Mouse (Mus musculus) heart, embryonic 10.5 days (tissue): Measurements from ENCODE around the gene Clta. TPM values are rescaled to one million over a fixed set of nuclear protein-coding genes. Genes with fewer than 3 reads are reported as not detected.
A peak's percentile ranks its signal among the peaks of the same experiment; 100 is the strongest.

Source experiments
- DNase-seq: peaks from one replicate; pipeline ENCODE4 v3.0.0-alpha.2; 2017; ENCODE audit warnings: low spot score
- H3K27ac ChIP-seq: fragments of 300-500 bp; sonication (generic); 2 replicates; pipeline ENCODE4 v1.5.1; 2016; ENCODE audit warnings: mild to moderate bottlenecking
- H3K27me3 ChIP-seq: fragments of 300-500 bp; sonication (generic); 2 replicates; pipeline ENCODE4 v1.6.1; 2016; ENCODE audit warnings: mild to moderate bottlenecking; ENCODE audit not compliant: poor library complexity, insufficient read depth, severe bottlenecking
- H3K36me3 ChIP-seq: fragments of 300-500 bp; sonication (generic); 2 replicates; pipeline ENCODE4 v1.6.1; 2016; ENCODE audit warnings: mild to moderate bottlenecking, moderate library complexity
- H3K4me1 ChIP-seq: fragments of 300-500 bp; sonication (generic); 2 replicates; pipeline ENCODE4 v1.6.1; 2016; ENCODE audit warnings: mild to moderate bottlenecking
- H3K4me3 ChIP-seq: fragments of 300-500 bp; sonication (generic); 2 replicates; pipeline ENCODE4 v1.5.1; 2016; ENCODE audit warnings: mild to moderate bottlenecking, moderate library complexity
- H3K9me3 ChIP-seq: fragments of 300-500 bp; sonication (generic); 2 replicates; pipeline ENCODE4 v1.6.1; 2016; ENCODE audit warnings: mild to moderate bottlenecking, moderate library complexity
- WGBS: fragments of 180-500 bp; shearing (Covaris S2); methylation state at CpG from one replicate; pipeline ENCODE4 v1.1.7; 2016; 5-methylcytosine and 5-hydroxymethylcytosine counted together
- polyA plus RNA-seq: library from polyadenylated mRNA; unstranded; fragments of >200 nt; fragmentation: Nextera tagmentation; extraction: Ambion mirVana; gene quantifications from 2 replicates; pipeline ENCODE4 v1.2.1, GENCODE M21; 2016

The Clta gene
- polyA plus RNA-seq, 1 experiment from 2014 or later = 170 TPM

DNA sequence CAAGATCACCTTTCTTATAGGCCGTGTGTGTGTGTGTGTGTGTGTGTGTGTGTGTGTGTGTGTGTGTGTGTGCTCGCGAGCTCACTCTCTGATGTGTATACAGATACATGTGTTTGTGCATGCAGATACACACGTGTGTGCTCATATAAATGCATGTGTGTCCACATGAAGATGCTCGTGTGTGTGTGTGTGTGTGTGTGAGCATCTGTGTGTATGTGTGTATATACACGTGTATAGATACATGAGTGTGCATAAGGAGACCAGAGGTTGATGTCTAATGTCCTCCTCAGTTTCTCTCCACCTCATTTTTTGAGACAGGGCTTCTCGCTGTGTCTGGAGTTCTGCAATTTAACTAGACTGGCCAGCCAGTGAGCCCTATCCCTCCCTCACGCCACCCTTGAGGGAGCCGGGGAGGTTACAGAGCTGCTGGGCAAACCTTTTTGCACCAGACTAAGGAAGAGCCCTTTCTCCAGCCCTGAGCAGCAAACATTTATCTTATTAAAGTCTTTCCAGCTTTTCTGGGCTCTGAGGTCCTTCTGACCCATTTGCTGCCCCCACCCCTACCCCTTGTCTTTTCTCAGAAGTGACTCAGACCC lies 32.6 kb upstream of the Clta start:
- Histone ChIP-seq H3K36me3 (peaks cover 15% of the 10 kb centered on the region), H3K9me3 (no peaks in the 10 kb centered on the region), H3K4me3 (peak overlapping the region; percentile 38), H3K27me3 (no peaks in the 10 kb centered on the region), H3K27ac (peak overlapping the region; percentile 83), H3K4me1 (peaks cover 54% of the 10 kb centered on the region)
- 62% methylated on average over 9 of the region's 9 CpGs for WGBS
- DNase-seq = no peak

- Histone ChIP-seq H3K9me3 (no peaks in the 10 kb centered on the region), H3K4me1 (peaks cover 54% of the 10 kb centered on the region), H3K4me3 (peak overlapping the region; percentile 38), H3K27ac (peak overlapping the region; percentile 83), H3K27me3 (no peaks in the 10 kb centered on the region), H3K36me3 (peaks cover 15% of the 10 kb centered on the region)
- no peak for DNase-seq
- WGBS = 2% methylated on average over 8 of the region's 8 CpGs
These were observed 32.1 kb upstream of the Clta start for GRCm38 (mm10) chr4:43972137-43972591.

DNA sequence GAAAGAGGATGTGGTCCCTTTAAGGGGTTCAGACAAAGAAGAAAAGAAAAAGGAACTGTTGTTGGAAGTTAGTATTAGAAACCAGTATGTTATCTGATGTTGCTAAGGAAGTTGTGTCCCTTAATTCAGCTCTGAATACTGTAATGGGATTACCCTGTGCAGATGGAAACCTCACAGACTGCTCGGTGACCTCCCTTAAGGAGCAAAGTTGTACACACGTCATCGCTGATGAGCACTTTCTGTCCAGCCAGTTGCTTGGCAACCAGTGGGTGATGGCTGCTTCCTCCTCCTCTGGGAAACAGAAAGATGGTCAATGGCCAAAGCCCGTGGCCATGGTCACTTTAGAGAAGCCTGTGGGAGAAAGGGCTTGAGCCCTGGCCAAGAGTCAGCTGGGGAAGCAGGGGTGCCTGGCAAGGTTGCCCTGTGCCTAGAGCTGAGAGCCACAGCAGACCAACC lies 30.7 kb upstream of the Clta start:
- WGBS = 63% methylated on average over 4 of the region's 4 CpGs
- Histone ChIP-seq H3K9me3 (no peaks in the 10 kb centered on the region), H3K4me3 (no peak overlapping the region), H3K27me3 (no peaks in the 10 kb centered on the region), H3K27ac (no peak overlapping the region), H3K4me1 (peaks cover 48% of the 10 kb centered on the region), H3K36me3 (peaks cover 15% of the 10 kb centered on the region)
- DNase-seq = no peak

- H3K4me1 ChIP-seq = peaks cover 41% of the 10 kb centered on the region
- H3K4me3 ChIP-seq = no peak overlapping the region
- H3K27ac ChIP-seq = no peak overlapping the region
- peaks cover 15% of the 10 kb centered on the region for H3K36me3 ChIP-seq
- no peak for DNase-seq
- H3K9me3 ChIP-seq = no peaks in the 10 kb centered on the region
- WGBS = 80% methylated on average over 10 of the region's 10 CpGs
- no peaks in the 10 kb centered on the region for H3K27me3 ChIP-seq
These were observed 29.2 kb upstream of the Clta start for GRCm38 (mm10) chr4:43974914-43975616.

- H3K9me3 ChIP-seq = no peaks in the 10 kb centered on the region
- 0 out of 2 replicates have a peak, but pooled peaks cover 7% of the 10 kb centered on the region for H3K36me3 ChIP-seq
- WGBS = 80% methylated on average over 6 of the region's 6 CpGs
- H3K4me1 ChIP-seq = peaks cover 36% of the 10 kb centered on the region
- DNase-seq = no peak
- H3K4me3 ChIP-seq = no peak overlapping the region
- no peaks in the 10 kb centered on the region for H3K27me3 ChIP-seq
- no peak overlapping the region for H3K27ac ChIP-seq
These were observed 28.0 kb upstream of the Clta start for GRCm38 (mm10) chr4:43976223-43976740.

DNA sequence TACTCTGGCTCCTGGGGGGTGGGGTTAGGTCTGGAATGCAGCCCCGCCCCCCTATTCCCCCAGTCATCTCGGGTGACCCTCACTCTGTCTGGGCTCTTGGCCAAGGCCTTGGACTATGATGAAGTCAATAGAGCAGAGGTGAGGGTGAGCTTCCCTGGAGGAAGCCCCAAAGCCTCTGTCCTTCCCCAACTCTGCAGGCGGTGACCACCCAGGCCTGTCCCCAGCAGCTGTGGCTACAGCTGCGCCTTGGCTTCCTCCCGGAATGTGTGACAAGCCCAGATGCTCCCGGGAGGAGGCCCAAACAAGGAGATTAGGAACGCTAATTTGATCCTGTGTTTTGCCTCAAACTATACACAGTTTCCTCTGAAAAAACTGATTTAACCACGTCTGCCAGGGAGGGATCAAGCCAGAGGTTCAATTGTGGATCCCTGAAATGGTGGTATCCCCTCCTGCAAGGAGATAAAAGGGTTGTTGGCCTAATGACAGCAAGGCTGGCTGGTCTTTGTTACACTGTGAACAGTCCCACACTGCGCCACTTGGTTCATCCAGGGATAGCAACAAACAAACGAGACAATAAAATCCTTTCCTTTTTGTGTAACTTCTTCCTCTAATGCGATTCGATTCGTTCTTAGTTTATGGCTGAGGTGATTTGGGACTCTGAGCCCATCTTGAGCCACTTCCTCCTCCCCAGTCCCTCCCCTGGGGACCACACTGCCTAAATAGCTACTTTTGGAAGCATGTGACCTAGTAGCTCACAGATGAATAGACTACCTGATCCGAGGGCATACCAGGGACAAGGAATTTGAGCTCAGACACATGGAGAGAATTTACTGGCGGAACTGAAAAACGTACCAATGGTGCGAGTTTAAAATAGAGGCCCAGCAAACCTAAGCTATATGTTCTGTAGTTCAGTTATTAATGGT lies 25.5 kb upstream of the Clta start:
- H3K9me3 ChIP-seq = no peaks in the 10 kb centered on the region
- 35% methylated on average over 17 of the region's 17 CpGs for WGBS
- DNase-seq = peak; percentile 71
- H3K4me1 ChIP-seq = peaks cover 24% of the 10 kb centered on the region
- peaks cover 6% of the 10 kb centered on the region; the same call in 1 of the 2 replicates for H3K27me3 ChIP-seq
- 0 out of 2 replicates have a peak, but pooled peaks cover 5% of the 10 kb centered on the region for H3K36me3 ChIP-seq
- H3K4me3 ChIP-seq = no peak overlapping the region
- H3K27ac ChIP-seq = peak overlapping the region; percentile 32; the same call in 1 of the 2 replicates

GRCm38 (mm10) chr4:43979746-43980145 lies 24.5 kb upstream of the Clta start:
- peaks cover 15% of the 10 kb centered on the region; the same call in 1 of the 2 replicates for H3K27me3 ChIP-seq
- 79% methylated on average over 3 of the region's 3 CpGs for WGBS
- H3K9me3 ChIP-seq = no peaks in the 10 kb centered on the region
- H3K27ac ChIP-seq = no peak overlapping the region
- H3K4me3 ChIP-seq = no peak overlapping the region
- H3K36me3 ChIP-seq = 0 out of 2 replicates have a peak, but pooled peaks cover under 1% of the 10 kb centered on the region
- peaks cover 24% of the 10 kb centered on the region for H3K4me1 ChIP-seq
- DNase-seq = peak; percentile 62

GRCm38 (mm10) chr4:43980236-43980635 lies 24.0 kb upstream of the Clta start:
- Histone ChIP-seq H3K4me1 (peaks cover 24% of the 10 kb centered on the region), H3K9me3 (no peaks in the 10 kb centered on the region), H3K27me3 (peaks cover 15% of the 10 kb centered on the region; the same call in 1 of the 2 replicates), H3K27ac (no peak overlapping the region), H3K36me3 (no peaks in the 10 kb centered on the region), H3K4me3 (no peak overlapping the region)
- peak; percentile 51 for DNase-seq
- WGBS = 79% methylated on average over 4 of the region's 4 CpGs

DNA sequence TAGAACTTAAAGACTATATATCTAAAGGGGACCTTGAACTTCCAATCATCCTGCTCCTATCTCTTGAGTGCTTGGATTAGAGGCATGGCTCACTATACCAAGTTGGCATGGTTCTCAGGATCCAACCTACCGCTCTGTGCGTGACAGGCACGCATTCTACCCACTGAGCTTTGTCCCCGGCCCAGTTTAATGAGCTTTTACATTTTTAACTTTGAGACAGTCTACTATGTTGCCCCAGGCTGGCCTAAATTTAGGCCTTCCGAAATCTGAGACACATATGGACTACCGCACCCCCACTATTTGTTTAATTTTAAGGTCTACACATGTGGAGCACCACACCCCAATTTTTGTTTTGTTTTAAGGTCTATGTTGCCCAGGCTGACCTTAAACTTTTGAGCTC lies 23.4 kb upstream of the Clta start:
- Histone ChIP-seq H3K36me3 (no peaks in the 10 kb centered on the region), H3K27me3 (peaks cover 15% of the 10 kb centered on the region; the same call in 1 of the 2 replicates), H3K27ac (no peak overlapping the region), H3K9me3 (no peaks in the 10 kb centered on the region), H3K4me1 (peaks cover 24% of the 10 kb centered on the region), H3K4me3 (no peak overlapping the region)
- 94% methylated on average over 6 of the region's 6 CpGs for WGBS
- DNase-seq = peak; percentile 56

DNA sequence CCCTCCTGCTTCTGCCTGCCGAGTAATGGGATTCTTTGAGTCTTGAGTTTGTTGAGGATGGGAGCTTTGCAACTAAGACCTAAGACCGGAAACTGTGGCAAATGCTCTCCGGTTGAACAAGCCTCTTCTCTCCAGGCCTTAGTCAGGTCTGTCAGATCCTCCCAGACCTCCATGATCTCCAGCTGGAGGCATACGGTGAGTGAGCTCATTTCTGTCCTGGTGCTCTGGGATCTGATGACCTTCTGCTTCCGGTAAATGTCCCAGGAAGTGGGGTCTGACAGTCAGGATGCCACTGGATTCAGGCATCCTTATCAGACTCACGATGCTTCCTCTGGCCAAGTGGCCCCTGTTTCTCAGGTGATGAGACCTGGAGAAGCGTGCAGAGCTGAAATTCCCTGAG lies 23.0 kb upstream of the Clta start:
- no peaks in the 10 kb centered on the region for H3K9me3 ChIP-seq
- 0 out of 2 replicates have a peak overlapping the region, but pooled peaks have one; percentile 16 for H3K27ac ChIP-seq
- no peak overlapping the region for H3K4me3 ChIP-seq
- DNase-seq = peak; percentile 66
- H3K4me1 ChIP-seq = peaks cover 24% of the 10 kb centered on the region
- 68% methylated on average over 7 of the region's 7 CpGs for WGBS
- peaks cover 15% of the 10 kb centered on the region; the same call in 1 of the 2 replicates for H3K27me3 ChIP-seq
- no peaks in the 10 kb centered on the region for H3K36me3 ChIP-seq

DNA sequence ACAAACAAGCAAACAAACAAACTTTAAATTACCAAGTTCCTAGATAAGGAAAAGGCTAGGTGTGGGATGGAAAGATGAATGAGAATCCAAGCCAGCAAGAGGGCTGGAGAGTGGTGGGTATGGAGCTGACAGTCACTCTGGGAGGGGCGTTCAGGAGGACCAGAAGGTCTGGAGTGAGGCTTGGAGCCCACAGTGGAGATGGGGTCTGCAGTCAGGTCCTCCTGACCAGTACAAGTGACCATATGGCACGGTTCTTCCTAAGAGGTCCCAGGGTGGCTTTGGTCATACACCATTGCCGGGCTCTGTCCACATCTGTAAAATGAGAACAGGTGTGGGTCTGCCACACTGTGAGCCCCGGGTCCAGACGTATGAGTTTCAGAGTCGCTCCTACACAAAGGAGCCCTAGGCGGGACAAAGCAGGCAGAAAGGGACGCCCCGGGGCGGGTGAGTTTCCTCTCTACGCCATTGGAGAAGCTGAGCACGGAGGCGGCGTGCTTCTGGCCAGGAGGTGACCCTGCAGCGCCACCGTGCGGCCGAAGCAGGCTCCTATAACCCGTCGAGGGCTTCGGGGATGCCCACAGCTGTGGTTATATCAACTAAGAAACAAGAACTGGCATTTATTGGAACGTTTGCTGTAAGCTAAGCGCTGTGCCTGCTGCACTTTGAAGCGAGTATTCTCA lies 22.1 kb upstream of the Clta start:
- H3K27me3 ChIP-seq = peaks cover 15% of the 10 kb centered on the region; the same call in 1 of the 2 replicates
- no peaks in the 10 kb centered on the region for H3K9me3 ChIP-seq
- no peaks in the 10 kb centered on the region for H3K36me3 ChIP-seq
- peak; percentile 95 for DNase-seq
- H3K4me1 ChIP-seq = peaks cover 24% of the 10 kb centered on the region
- 2% methylated on average over 24 of the region's 24 CpGs for WGBS
- H3K27ac ChIP-seq = peak overlapping the region; percentile 94
- H3K4me3 ChIP-seq = peak overlapping the region; percentile 61

DNA sequence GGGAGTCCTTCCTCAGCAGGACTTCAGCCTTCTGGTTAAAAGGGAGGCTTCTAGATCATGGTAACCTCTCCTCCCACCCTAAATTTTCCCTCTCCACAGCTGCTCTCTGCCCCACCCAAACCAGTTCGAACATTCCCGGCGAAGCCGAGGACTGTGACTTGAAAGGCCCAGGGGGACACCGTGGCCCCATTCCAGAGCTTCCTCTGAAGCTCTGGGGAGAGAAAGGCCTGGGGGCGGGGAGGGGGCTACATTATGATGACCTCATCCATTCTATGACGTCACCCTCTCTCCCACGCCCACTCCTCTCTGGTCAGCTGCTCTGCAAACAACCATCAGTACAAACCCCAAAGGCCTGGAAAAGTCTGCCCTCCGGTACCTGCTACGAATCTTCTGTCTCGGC lies 21.1 kb upstream of the Clta start, which contains the start of gene Ccin:
Gene Ccin (plus strand): TSS at position 303 of the 400 bp plus-strand sequence.
- WGBS = 74% methylated on average over 11 of the region's 11 CpGs
- Histone ChIP-seq H3K4me1 (peaks cover 20% of the 10 kb centered on the region), H3K27me3 (peaks cover 15% of the 10 kb centered on the region; the same call in 1 of the 2 replicates), H3K9me3 (no peaks in the 10 kb centered on the region), H3K4me3 (peak within 1 kb of the TSS; percentile 61), H3K27ac (peak within 1 kb of the TSS; percentile 94), H3K36me3 (no peaks in the 10 kb centered on the region)
- peak; percentile 61 for DNase-seq
